Mouse (Mus musculus) retina, adult 2 months (tissue): Measurements from ENCODE around the gene Exoc3l2.

ENCODE experiments used
- DNase-seq: peaks from one replicate; pipeline ENCODE4 v3.0.0-alpha.2; 2012; ENCODE audit warnings: low read depth, low spot score

Gene Exoc3l2

GRCm38 (mm10) chr7:19520032-19520431 lies 56.9 kb downstream of the Exoc3l2 start:
- DNase-seq: no peak

GRCm38 (mm10) chr7:19523017-19523756 lies 60.1 kb downstream of the Exoc3l2 start:
- DNase-seq: no peak

- no peak for DNase-seq
Measured at GRCm38 (mm10) chr7:19523757-19524419, 60.8 kb downstream of the Exoc3l2 start.

- DNase-seq: no peak
Measured at GRCm38 (mm10) chr7:19524420-19525104, 61.4 kb downstream of the Exoc3l2 start.

GRCm38 (mm10) chr7:19525105-19525481 lies 62.0 kb downstream of the Exoc3l2 start:
- DNase-seq: no peak

GRCm38 (mm10) chr7:19531077-19531476 lies 67.9 kb downstream of the Exoc3l2 start:
- no peak for DNase-seq

- DNase-seq: no peak
Measured at GRCm38 (mm10) chr7:19532240-19532639, 69.1 kb downstream of the Exoc3l2 start.

GRCm38 (mm10) chr7:19534676-19535075 lies 71.5 kb downstream of the Exoc3l2 start:
- DNase-seq: no peak

GRCm38 (mm10) chr7:19540771-19541566 lies 77.8 kb downstream of the Exoc3l2 start:
- DNase-seq: no peak

- DNase-seq: no peak
Measured at GRCm38 (mm10) chr7:19541681-19542154, 78.6 kb downstream of the Exoc3l2 start.

GRCm38 (mm10) chr7:19542155-19542691 lies 79.1 kb downstream of the Exoc3l2 start:
- DNase-seq: no peak

- no peak for DNase-seq
Measured at GRCm38 (mm10) chr7:19543584-19543983, 80.5 kb downstream of the Exoc3l2 start.

- no peak for DNase-seq
Measured at GRCm38 (mm10) chr7:19546007-19546406, 82.9 kb downstream of the Exoc3l2 start.
